Mouse (Mus musculus): ENCODE data around the gene B4galt1.

DNA sequence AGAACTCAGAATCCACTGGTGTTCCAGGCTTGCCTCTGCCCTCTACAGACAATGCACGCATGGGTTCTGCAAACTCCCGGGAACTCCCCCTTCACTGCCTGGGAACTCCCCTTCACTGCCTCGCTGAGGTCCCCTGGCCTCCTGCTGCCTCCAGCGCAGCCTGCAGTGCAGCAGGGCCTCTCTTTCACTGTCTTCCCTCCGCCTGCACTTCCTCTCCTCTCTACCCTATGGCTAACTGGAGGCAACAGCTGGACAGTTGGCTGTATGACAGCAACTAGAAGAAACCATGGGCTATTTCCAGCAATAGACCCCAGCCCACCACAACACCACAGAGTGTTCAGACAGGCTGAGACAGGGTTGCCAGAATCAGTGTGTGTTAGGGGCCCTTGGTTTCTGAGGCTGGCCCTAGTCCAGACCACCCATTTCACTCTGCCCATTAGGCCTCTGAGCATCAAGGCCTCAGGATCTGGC lies 9.5 kb downstream of the B4galt1 start:
- TF ChIP-seq CTCF (IDR thresholded peaks at IDR 0.05; ENCODE audit: borderline replicate concordance, extremely low read depth, insufficient read depth, insufficient read length) (no peak), POLR2A (IDR thresholded peaks at IDR 0.05; ENCODE audit: borderline replicate concordance, extremely low read depth, insufficient read depth, insufficient read length, poor library complexity, severe bottlenecking) (no peak)
